Mouse (Mus musculus) neural tube, embryonic 15.5 days (tissue): ENCODE data around the gene Mtfp1. TPM values are rescaled to one million over a fixed set of nuclear protein-coding genes. Genes with fewer than 3 reads are reported as not detected.
A peak's percentile ranks its signal among the peaks of the same experiment; 100 is the strongest.

ENCODE experiments used
- ATAC-seq: fragments of 200-750 bp; cut with Nextera tagmentation; 2 replicates; pipeline ENCODE4 v1.8.0; 2017; ENCODE audit warnings: mild to moderate bottlenecking, moderate TSS enrichment, moderate library complexity; ENCODE audit not compliant: low FRiP score
- H3K27ac ChIP-seq: fragments of 300-500 bp; sonication (generic); replicated peaks from 2 replicates; pipeline ENCODE4 v1.5.1; 2015; ENCODE audit warnings: mild to moderate bottlenecking, inconsistent platforms
- H3K27me3 ChIP-seq: fragments of 300-500 bp; sonication (generic); replicated peaks from 2 replicates; pipeline ENCODE4 v1.6.1; 2015; ENCODE audit warnings: inconsistent platforms
- H3K36me3 ChIP-seq: fragments of 300-500 bp; sonication (generic); 2 replicates; pipeline ENCODE4 v1.6.1; 2015; ENCODE audit warnings: inconsistent platforms
- H3K4me1 ChIP-seq: fragments of 300-500 bp; sonication (generic); 2 replicates; pipeline ENCODE4 v1.6.1; 2015; ENCODE audit warnings: inconsistent platforms
- H3K4me2 ChIP-seq: fragments of 300-500 bp; sonication (generic); 2 replicates; pipeline ENCODE4 v1.6.1; 2015; ENCODE audit warnings: inconsistent platforms, mild to moderate bottlenecking, moderate library complexity
- H3K4me3 ChIP-seq: fragments of 300-500 bp; sonication (generic); replicated peaks from 2 replicates; pipeline ENCODE4 v1.5.1; 2015; ENCODE audit warnings: mild to moderate bottlenecking, inconsistent platforms
- H3K9ac ChIP-seq: fragments of 300-500 bp; sonication (generic); replicated peaks from 2 replicates; pipeline ENCODE4 v1.6.1; 2015; ENCODE audit warnings: mild to moderate bottlenecking, inconsistent platforms
- H3K9me3 ChIP-seq: fragments of 300-500 bp; sonication (generic); replicated peaks from 2 replicates; pipeline ENCODE4 v1.6.1; 2016; ENCODE audit warnings: inconsistent platforms
- WGBS: fragments of 180-500 bp; shearing (Covaris S2); methylation state at CpG from one replicate; pipeline ENCODE4 v1.1.7; 2015; ENCODE audit warnings: mixed read lengths; 5-methylcytosine and 5-hydroxymethylcytosine counted together
- polyA plus RNA-seq: library from polyadenylated mRNA; unstranded; fragments of >200 nt; fragmentation: Nextera tagmentation; extraction: Ambion mirVana; gene quantifications from 2 replicates; pipeline ENCODE4 v1.2.1, GENCODE M21; 2015

Mtfp1 gene
- polyA plus RNA-seq, 1 experiment from 2014 or later, result 13.1 TPM

- Histone ChIP-seq H3K27me3 (no peaks in the 10 kb centered on the region; the same call in 1 of the 2 replicates), H3K4me1 (no peaks in the 10 kb centered on the region), H3K9me3 (no peaks in the 10 kb centered on the region), H3K9ac (no peak overlapping the region), H3K27ac (no peak overlapping the region), H3K36me3 (no peaks in the 10 kb centered on the region), H3K4me2 (no peak overlapping the region), H3K4me3 (no peak overlapping the region)
- ATAC-seq, result peak; percentile 78; the same call in 1 of the 2 replicates
- 71% methylated on average over 1 of the region's 1 CpGs for WGBS
Measured at GRCm38 (mm10) chr11:4069664-4070063, 25.6 kb downstream of the Mtfp1 start.

GRCm38 (mm10) chr11:4064627-4065122 lies 30.6 kb downstream of the Mtfp1 start, which contains the start of gene Sec14l3:
TSS of gene Sec14l3 (plus strand) at chr11:4064841.
- Histone ChIP-seq H3K4me2 (no peak within 1 kb of the TSS), H3K4me3 (no peak within 1 kb of the TSS), H3K27me3 (no peaks in the 10 kb centered on the region; the same call in 1 of the 2 replicates), H3K36me3 (no peaks in the 10 kb centered on the region), H3K9ac (no peak within 1 kb of the TSS), H3K9me3 (no peaks in the 10 kb centered on the region), H3K4me1 (no peaks in the 10 kb centered on the region), H3K27ac (no peak within 1 kb of the TSS)
- 66% methylated on average over 5 of the region's 5 CpGs for WGBS
- no peak for ATAC-seq

GRCm38 (mm10) chr11:4062981-4063380 lies 32.3 kb downstream of the Mtfp1 start:
- 79% methylated on average over 6 of the region's 6 CpGs for WGBS
- ATAC-seq, result no peak

GRCm38 (mm10) chr11:4062523-4062922 lies 32.7 kb downstream of the Mtfp1 start:
- 92% methylated on average over 4 of the region's 4 CpGs for WGBS
- ATAC-seq, result no peak

More at GRCm38 (mm10) chr11:4062981-4063380, 32.3 kb downstream of the Mtfp1 start:
- H3K9me3 ChIP-seq, result no peaks in the 10 kb centered on the region
- no peak overlapping the region for H3K4me3 ChIP-seq
- no peaks in the 10 kb centered on the region for H3K36me3 ChIP-seq
- no peaks in the 10 kb centered on the region; the same call in 1 of the 2 replicates for H3K27me3 ChIP-seq
- no peak overlapping the region for H3K27ac ChIP-seq
- no peaks in the 10 kb centered on the region for H3K4me1 ChIP-seq
- no peak overlapping the region for H3K4me2 ChIP-seq
- no peak overlapping the region for H3K9ac ChIP-seq

GRCm38 (mm10) chr11:4060866-4061575 lies 34.2 kb downstream of the Mtfp1 start:
- ATAC-seq, result no peak
- 80% methylated on average over 5 of the region's 5 CpGs for WGBS
- no peaks in the 10 kb centered on the region for H3K9me3 ChIP-seq
- no peaks in the 10 kb centered on the region for H3K36me3 ChIP-seq
- H3K4me2 ChIP-seq, result no peak overlapping the region
- no peak overlapping the region for H3K9ac ChIP-seq
- no peaks in the 10 kb centered on the region; the same call in 1 of the 2 replicates for H3K27me3 ChIP-seq
- no peak overlapping the region for H3K4me3 ChIP-seq
- H3K4me1 ChIP-seq, result no peaks in the 10 kb centered on the region
- no peak overlapping the region for H3K27ac ChIP-seq

More at GRCm38 (mm10) chr11:4062523-4062922, 32.7 kb downstream of the Mtfp1 start:
- Histone ChIP-seq H3K4me1 (no peaks in the 10 kb centered on the region), H3K27me3 (no peaks in the 10 kb centered on the region; the same call in 1 of the 2 replicates), H3K4me2 (no peak overlapping the region), H3K9me3 (no peaks in the 10 kb centered on the region), H3K9ac (no peak overlapping the region), H3K27ac (no peak overlapping the region), H3K4me3 (no peak overlapping the region), H3K36me3 (no peaks in the 10 kb centered on the region)

GRCm38 (mm10) chr11:4053586-4053985 lies 41.7 kb downstream of the Mtfp1 start:
- Histone ChIP-seq H3K4me2 (no peak overlapping the region), H3K9me3 (no peaks in the 10 kb centered on the region), H3K27me3 (no peaks in the 10 kb centered on the region), H3K36me3 (no peaks in the 10 kb centered on the region), H3K4me1 (no peaks in the 10 kb centered on the region), H3K9ac (no peak overlapping the region), H3K27ac (no peak overlapping the region), H3K4me3 (no peak overlapping the region)
- no peak for ATAC-seq
- WGBS, result 20% methylated on average over 5 of the region's 5 CpGs

- H3K4me2 ChIP-seq, result no peak overlapping the region
- 90% methylated on average over 6 of the region's 6 CpGs for WGBS
Measured at GRCm38 (mm10) chr11:4048438-4048837, 46.8 kb downstream of the Mtfp1 start.

GRCm38 (mm10) chr11:4047766-4048165 lies 47.5 kb downstream of the Mtfp1 start:
- H3K36me3 ChIP-seq, result no peaks in the 10 kb centered on the region
- H3K4me2 ChIP-seq, result no peak overlapping the region
- H3K27me3 ChIP-seq, result no peaks in the 10 kb centered on the region
- no peak overlapping the region for H3K27ac ChIP-seq
- no peaks in the 10 kb centered on the region for H3K9me3 ChIP-seq
- H3K9ac ChIP-seq, result no peak overlapping the region
- ATAC-seq, result no peak
- H3K4me3 ChIP-seq, result no peak overlapping the region
- WGBS, result 86% methylated on average over 2 of the region's 2 CpGs
- no peaks in the 10 kb centered on the region for H3K4me1 ChIP-seq

More at GRCm38 (mm10) chr11:4048438-4048837, 46.8 kb downstream of the Mtfp1 start:
- H3K4me3 ChIP-seq, result no peak overlapping the region
- no peaks in the 10 kb centered on the region for H3K27me3 ChIP-seq
- no peak overlapping the region for H3K27ac ChIP-seq
- H3K36me3 ChIP-seq, result no peaks in the 10 kb centered on the region
- ATAC-seq, result no peak
- H3K9ac ChIP-seq, result no peak overlapping the region
- no peaks in the 10 kb centered on the region for H3K4me1 ChIP-seq
- no peaks in the 10 kb centered on the region for H3K9me3 ChIP-seq

- no peaks in the 10 kb centered on the region for H3K36me3 ChIP-seq
- H3K4me3 ChIP-seq, result no peak overlapping the region
- WGBS, result 64% methylated on average over 5 of the region's 5 CpGs
- H3K4me2 ChIP-seq, result no peak overlapping the region
- H3K9me3 ChIP-seq, result no peaks in the 10 kb centered on the region
- no peak overlapping the region for H3K27ac ChIP-seq
- no peak for ATAC-seq
- H3K27me3 ChIP-seq, result no peaks in the 10 kb centered on the region
- H3K9ac ChIP-seq, result no peak overlapping the region
- no peaks in the 10 kb centered on the region for H3K4me1 ChIP-seq
Measured at GRCm38 (mm10) chr11:4046526-4046925, 48.7 kb downstream of the Mtfp1 start.

- Histone ChIP-seq H3K36me3 (no peaks in the 10 kb centered on the region), H3K27me3 (no peaks in the 10 kb centered on the region), H3K9me3 (no peaks in the 10 kb centered on the region), H3K27ac (no peak overlapping the region), H3K4me2 (no peak overlapping the region), H3K4me3 (no peak overlapping the region), H3K9ac (no peak overlapping the region), H3K4me1 (no peaks in the 10 kb centered on the region)
- no peak for ATAC-seq
- WGBS, result 93% methylated on average over 7 of the region's 7 CpGs
Measured at GRCm38 (mm10) chr11:4043081-4043480, 52.2 kb downstream of the Mtfp1 start.
